ENCODE assay signal across 9 mouse cellular contexts in the genomic region with DNA sequence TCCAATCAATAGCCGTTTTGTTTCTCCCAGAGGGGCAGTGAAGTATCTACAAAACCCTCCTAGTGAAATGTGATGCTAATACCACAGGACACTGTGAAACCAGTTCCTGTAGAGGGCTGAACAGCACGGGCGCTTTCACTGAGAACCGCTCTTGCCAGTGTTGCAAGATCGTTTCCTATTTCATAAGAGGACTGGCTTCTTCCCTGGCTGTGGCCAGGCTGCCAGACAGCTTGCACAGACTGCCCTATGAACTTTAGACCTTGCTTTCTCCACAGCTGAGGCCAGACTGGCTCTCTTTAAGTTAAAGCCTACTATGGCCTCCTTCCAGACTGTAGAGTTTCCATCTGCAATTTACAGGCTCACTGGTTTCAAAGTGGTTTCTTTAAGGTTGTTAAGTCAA.
DNase-seq lines count a peak whose midpoint lies in the region; ATAC-seq and TF ChIP-seq lines count a peak whose summit lies in the region.
"Had no signal": no experiment of that assay in that cellular context is flagged by ENCODE, and none has a peak within 500 bp of the region (broad histone marks: within the 10 kb centered on the region; RNA-seq: fewer than 3 reads in every experiment).

No protein-coding gene starts in this region.

- no peaks in the 10 kb centered on the region for H3K4me1 ChIP-seq in heart, embryonic 10.5 days
- H3K4me1 ChIP-seq in kidney, postnatal 0 days (replicated peaks; ENCODE audit: insufficient read depth, low read length), result no peaks in the 10 kb centered on the region
- H3K4me1 ChIP-seq in hindbrain, embryonic 12.5 days, result no peaks in the 10 kb centered on the region

- no peak for TF ChIP-seq CTCF in kidney, postnatal 0 days (IDR thresholded peaks at IDR 0.05; ENCODE audit: low read depth)

- DNase-seq in heart, adult 9 months (ENCODE audit: low spot score in 2 of 2), result peak; percentile 16 to 30
- DNase-seq in heart, embryonic 10.5 days (ENCODE audit: low spot score), result no peak
- DNase-seq in adrenal gland, postnatal 10 days, result peak; percentile 66
- DNase-seq in kidney, postnatal 0 days (ENCODE audit: low spot score), result peak; percentile 15
- peak; percentile 50 for DNase-seq in lung, postnatal 10 days
- no peak for DNase-seq in cerebellum, postnatal 10 days
- no peak for DNase-seq in layer of hippocampus, adult 18-20 months (ENCODE audit: low spot score in 2 of 2)

- no peak overlapping the region for H3K4me3 ChIP-seq in heart, embryonic 10.5 days
- no peak overlapping the region for H3K4me3 ChIP-seq in kidney, postnatal 0 days (replicated peaks; ENCODE audit: low read depth, low read length)
- no peak overlapping the region for H3K4me3 ChIP-seq in hindbrain, embryonic 12.5 days

- H3K27ac ChIP-seq in heart, embryonic 10.5 days, result no peak overlapping the region
- no peak overlapping the region for H3K27ac ChIP-seq in kidney, postnatal 0 days
- no peak overlapping the region for H3K27ac ChIP-seq in hindbrain, embryonic 12.5 days

- no peaks in the 10 kb centered on the region for H3K36me3 ChIP-seq in heart, embryonic 10.5 days
- H3K36me3 ChIP-seq in kidney, postnatal 0 days (ENCODE audit: insufficient read depth, low read length), result no peaks in the 10 kb centered on the region
- H3K36me3 ChIP-seq in hindbrain, embryonic 12.5 days, result no peaks in the 10 kb centered on the region
- H3K36me3 ChIP-seq: G1E had no signal

- WGBS in heart, embryonic 10.5 days, result 75% methylated on average over 5 of the region's 5 CpGs
- WGBS in kidney, postnatal 0 days, result 52% methylated on average over 5 of the region's 5 CpGs
- 77% methylated on average over 5 of the region's 5 CpGs for WGBS in hindbrain, embryonic 12.5 days

- no peak overlapping the region for H3K4me2 ChIP-seq in kidney, postnatal 0 days (ENCODE audit: low read length)
- no peak overlapping the region for H3K4me2 ChIP-seq in hindbrain, embryonic 12.5 days (replicated peaks)

- no peak for ATAC-seq in kidney, postnatal 0 days (replicated peaks; ENCODE audit: low FRiP score, low read depth)
- no peak for ATAC-seq in hindbrain, embryonic 12.5 days (ENCODE audit: low FRiP score)

- H3K9me3 ChIP-seq in heart, embryonic 10.5 days, result no peaks in the 10 kb centered on the region
- H3K9me3 ChIP-seq in kidney, postnatal 0 days (replicated peaks; ENCODE audit: low read length), result no peaks in the 10 kb centered on the region
- H3K9me3 ChIP-seq in hindbrain, embryonic 12.5 days (replicated peaks), result no peaks in the 10 kb centered on the region
- H3K9me3 ChIP-seq: G1E had no signal

- no peaks in the 10 kb centered on the region for H3K27me3 ChIP-seq in heart, embryonic 10.5 days (ENCODE audit: insufficient read depth, poor library complexity, severe bottlenecking)
- no peaks in the 10 kb centered on the region for H3K27me3 ChIP-seq in kidney, postnatal 0 days (ENCODE audit: insufficient read depth, low read length)
- no peaks in the 10 kb centered on the region for H3K27me3 ChIP-seq in hindbrain, embryonic 12.5 days

- no peak overlapping the region for H3K9ac ChIP-seq in kidney, postnatal 0 days (ENCODE audit: low read depth, low read length)
- no peak overlapping the region for H3K9ac ChIP-seq in hindbrain, embryonic 12.5 days

Comparison
In these comparisons a context has a peak if more than half of its experiments do, and no peak if none do; other contexts are left out.
1. DNase-seq: peak in heart, adult 9 months (2 of 2), adrenal gland, postnatal 10 days (single experiment), kidney, postnatal 0 days (single experiment) and lung, postnatal 10 days (single experiment); none in heart, embryonic 10.5 days (single experiment), cerebellum, postnatal 10 days (0 of 2) and layer of hippocampus, adult 18-20 months (0 of 2).